Mouse (Mus musculus) CH12.LX (cell line): ENCODE data around the gene Card11.

Source experiments
- CTCF ChIP-seq, 2 experiments: IDR thresholded peaks in 1 of 2; conservative IDR thresholded peaks in 1 of 2; 2 replicates each; pipeline ENCODE4 v1.5.1; 2011 to 2012; ENCODE audit warnings: low read depth in 2 of 2, low read length in 2 of 2, improper control_type of control experiment in 1 of 2, inconsistent platforms in 1 of 2, mild to moderate bottlenecking in 1 of 2, moderate library complexity in 1 of 2
- PAX5 ChIP-seq: IDR thresholded peaks from 2 replicates; pipeline ENCODE4 v1.6.1; 2012; ENCODE audit warnings: low read length, inconsistent platforms, mixed read lengths

DNA sequence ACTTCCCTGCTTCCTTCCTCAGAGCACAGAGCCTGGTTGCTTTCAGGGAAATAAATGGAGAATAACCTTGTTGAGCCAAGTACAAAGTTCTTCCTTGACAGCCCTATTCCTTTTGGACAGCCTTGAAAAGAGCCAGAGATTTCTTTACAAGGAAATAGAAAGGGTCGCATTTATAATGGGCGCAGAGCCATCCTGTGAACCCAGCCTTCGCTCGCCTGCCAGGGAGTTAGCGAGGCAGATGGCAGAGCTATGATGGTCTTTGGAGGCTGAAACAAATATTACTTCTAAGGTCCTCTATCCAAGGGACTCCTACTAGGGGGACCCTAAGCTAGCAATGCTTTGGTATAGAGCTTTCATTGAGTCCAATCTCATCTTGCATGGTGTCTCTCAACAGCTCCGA is 35.0 kb upstream of the Card11 start:
- TF ChIP-seq CTCF (conservative IDR thresholded peaks at IDR 0.05 in 1 of 2, IDR thresholded peaks at IDR 0.05 in 1 of 2; ENCODE audit: low read depth in 2 of 2, low read length in 2 of 2) = no peak
- TF ChIP-seq PAX5 = no peak
